Mouse (Mus musculus): ENCODE results near the gene Ank3. TPM values are rescaled to one million over a fixed set of nuclear protein-coding genes. Genes with fewer than 3 reads are reported as not detected.

Ank3 gene
- polyA plus RNA-seq, 1 experiment from 2014 or later = 69.3 TPM

DNA sequence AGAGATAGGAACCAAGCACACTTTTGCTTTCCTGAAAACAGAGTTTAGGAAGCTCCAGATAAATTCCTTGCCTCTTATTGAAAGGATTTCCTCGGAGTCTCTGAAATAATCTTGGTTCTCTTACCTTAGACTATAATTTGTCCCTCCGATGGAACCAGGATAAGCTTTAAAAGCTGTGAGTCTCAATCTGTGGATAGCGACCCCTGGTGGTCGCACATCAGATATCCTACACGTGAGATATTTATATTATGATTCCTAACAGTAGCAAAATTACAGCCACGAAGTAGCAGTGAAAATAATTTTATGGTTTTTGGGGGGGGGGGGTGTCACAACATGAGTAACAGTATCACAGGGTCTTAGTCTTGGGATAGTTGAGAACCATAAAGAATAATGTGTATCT is 491.2 kb downstream of the Ank3 start:
- peaks cover 12% of the 10 kb centered on the region; the same call in 1 of the 2 replicates for H3K36me3 ChIP-seq (ENCODE audit: control insufficient read depth, insufficient read depth, low read length)
- ATAC-seq = no peak

DNA sequence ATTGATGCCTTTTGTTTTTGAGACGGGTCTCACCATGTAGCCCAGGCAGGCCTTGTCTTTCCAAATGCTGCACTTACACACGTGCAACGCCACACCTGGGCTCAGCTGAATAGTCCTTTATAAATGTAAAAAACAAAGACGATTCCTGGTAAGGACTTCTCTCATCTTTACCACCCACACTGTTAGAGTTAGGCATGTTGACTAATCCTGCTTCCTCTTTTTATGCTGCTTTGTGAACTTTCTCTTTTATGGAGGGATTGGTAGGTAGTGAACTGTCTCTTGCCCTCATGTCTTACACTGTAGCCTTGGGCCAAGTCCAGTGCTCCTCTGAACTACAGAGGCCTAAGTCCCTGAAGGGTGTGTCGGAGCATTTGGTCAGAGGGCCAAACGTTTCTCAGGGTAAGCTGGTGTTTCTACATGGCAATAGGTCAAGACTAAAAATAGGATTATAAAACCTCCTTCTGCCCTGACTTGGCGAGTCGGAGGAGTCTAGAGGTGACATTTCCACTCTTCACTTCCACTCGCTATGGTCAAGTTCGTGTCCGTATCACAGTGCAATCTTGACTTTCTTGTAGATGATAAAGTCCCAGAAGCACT is 491.9 kb downstream of the Ank3 start:
- no peaks in the 10 kb centered on the region for H3K9me3 ChIP-seq (ENCODE audit: control insufficient read depth, low read length)
- H3K27me3 ChIP-seq (replicated peaks; ENCODE audit: control insufficient read depth, insufficient read depth, low read length) = no peaks in the 10 kb centered on the region
- 0 out of 2 replicates have a peak, but pooled peaks cover 8% of the 10 kb centered on the region for H3K36me3 ChIP-seq (ENCODE audit: control insufficient read depth, insufficient read depth, low read length)
- H3K4me1 ChIP-seq (ENCODE audit: control insufficient read depth, insufficient read depth, low read depth, low read length) = no peaks in the 10 kb centered on the region
- no peak overlapping the region for H3K27ac ChIP-seq (ENCODE audit: low read depth, low read length)
- WGBS = 86% methylated on average over 11 of the region's 11 CpGs
- no peak overlapping the region for H3K4me3 ChIP-seq (ENCODE audit: low read length)
- no peak for ATAC-seq
- no peak overlapping the region for H3K4me2 ChIP-seq (ENCODE audit: low read length)
- H3K9ac ChIP-seq (ENCODE audit: low read depth, low read length) = no peak overlapping the region

More for the DNA sequence above, 491.2 kb downstream of the Ank3 start:
- WGBS = 17% methylated on average over 6 of the region's 6 CpGs
- Histone ChIP-seq H3K4me1 (ENCODE audit: control insufficient read depth, insufficient read depth, low read depth, low read length) (no peaks in the 10 kb centered on the region), H3K9ac (ENCODE audit: low read depth, low read length) (no peak overlapping the region), H3K27me3 (replicated peaks; ENCODE audit: control insufficient read depth, insufficient read depth, low read length) (no peaks in the 10 kb centered on the region), H3K4me3 (ENCODE audit: low read length) (no peak overlapping the region), H3K4me2 (ENCODE audit: low read length) (no peak overlapping the region), H3K27ac (ENCODE audit: low read depth, low read length) (no peak overlapping the region), H3K9me3 (ENCODE audit: control insufficient read depth, low read length) (no peaks in the 10 kb centered on the region)

DNA sequence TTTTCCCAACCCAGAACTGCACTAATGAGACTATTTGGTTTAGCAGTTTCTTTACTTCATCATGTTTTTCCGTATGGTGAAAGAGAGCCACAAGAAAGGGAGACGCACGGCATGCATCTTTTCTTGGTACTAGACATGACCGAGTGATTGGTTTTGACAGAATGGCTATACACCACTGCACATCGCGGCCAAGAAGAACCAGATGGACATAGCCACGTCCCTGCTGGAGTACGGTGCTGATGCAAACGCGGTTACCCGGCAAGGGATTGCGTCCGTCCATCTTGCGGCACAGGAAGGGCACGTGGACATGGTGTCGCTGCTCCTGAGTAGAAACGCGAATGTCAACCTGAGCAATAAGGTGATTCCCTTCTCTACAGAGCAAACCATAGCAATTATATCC is 493.6 kb downstream of the Ank3 start:
- Histone ChIP-seq H3K4me3 (ENCODE audit: low read length) (no peak overlapping the region), H3K9me3 (ENCODE audit: control insufficient read depth, low read length) (no peaks in the 10 kb centered on the region), H3K27ac (ENCODE audit: low read depth, low read length) (no peak overlapping the region), H3K4me1 (ENCODE audit: control insufficient read depth, insufficient read depth, low read depth, low read length) (no peaks in the 10 kb centered on the region), H3K36me3 (ENCODE audit: control insufficient read depth, insufficient read depth, low read length) (0 out of 2 replicates have a peak, but pooled peaks cover 5% of the 10 kb centered on the region), H3K9ac (ENCODE audit: low read depth, low read length) (no peak overlapping the region), H3K27me3 (replicated peaks; ENCODE audit: control insufficient read depth, insufficient read depth, low read length) (no peaks in the 10 kb centered on the region), H3K4me2 (ENCODE audit: low read length) (no peak overlapping the region)
- ATAC-seq = no peak
- WGBS = 89% methylated on average over 18 of the region's 18 CpGs

DNA sequence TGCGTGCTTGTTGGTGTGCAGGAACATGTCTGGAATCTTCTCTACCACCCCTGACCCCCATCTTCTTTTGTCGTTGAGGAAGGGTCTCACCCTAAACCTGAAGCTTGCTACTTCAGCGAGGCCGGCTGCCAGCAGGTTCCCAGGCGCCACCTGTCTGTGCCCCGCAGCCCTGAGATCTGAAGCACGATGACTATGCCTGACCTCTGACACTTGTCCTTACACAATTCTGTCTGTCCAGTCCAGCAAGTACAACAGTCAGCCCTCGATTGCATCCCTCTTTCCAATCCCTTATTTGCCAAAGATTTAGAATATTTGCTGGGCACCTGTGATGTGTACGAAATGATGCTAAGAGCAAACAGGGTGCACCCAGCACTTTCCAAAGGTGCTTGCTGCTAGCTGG is 497.0 kb downstream of the Ank3 start:
- H3K9me3 ChIP-seq (ENCODE audit: control insufficient read depth, low read length) = no peaks in the 10 kb centered on the region
- H3K9ac ChIP-seq (ENCODE audit: low read depth, low read length) = no peak overlapping the region
- no peak overlapping the region for H3K4me3 ChIP-seq (ENCODE audit: low read length)
- WGBS = 73% methylated on average over 8 of the region's 9 CpGs
- H3K27me3 ChIP-seq (replicated peaks; ENCODE audit: control insufficient read depth, insufficient read depth, low read length) = no peaks in the 10 kb centered on the region
- peaks cover 21% of the 10 kb centered on the region for H3K36me3 ChIP-seq (ENCODE audit: control insufficient read depth, insufficient read depth, low read length)
- H3K4me1 ChIP-seq (ENCODE audit: control insufficient read depth, insufficient read depth, low read depth, low read length) = no peaks in the 10 kb centered on the region
- no peak overlapping the region for H3K4me2 ChIP-seq (ENCODE audit: low read length)
- ATAC-seq = no peak
- H3K27ac ChIP-seq (ENCODE audit: low read depth, low read length) = no peak overlapping the region

GRCm38 (mm10) chr10:69897927-69898326 is 499.4 kb downstream of the Ank3 start:
- 54% methylated on average over 5 of the region's 5 CpGs for WGBS
- Histone ChIP-seq H3K36me3 (ENCODE audit: control insufficient read depth, insufficient read depth, low read length) (peaks cover 21% of the 10 kb centered on the region), H3K4me2 (ENCODE audit: low read length) (no peak overlapping the region)

DNA sequence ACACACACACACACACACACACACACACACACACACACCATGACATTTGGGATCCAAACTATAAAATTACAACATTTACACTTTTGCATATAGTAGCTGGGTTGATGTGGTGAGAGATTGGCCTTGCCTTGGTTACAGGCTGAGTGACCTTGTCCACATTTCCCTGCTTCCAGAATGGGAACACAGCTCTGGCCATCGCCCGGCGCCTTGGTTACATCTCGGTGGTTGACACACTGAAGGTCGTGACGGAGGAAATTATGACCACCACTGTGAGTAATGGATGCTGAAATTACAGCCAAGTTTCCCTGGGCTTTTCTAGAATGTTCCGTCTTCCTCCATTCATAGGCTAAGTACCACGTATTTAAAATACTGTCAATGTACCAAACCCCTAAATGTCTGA is 500.2 kb downstream of the Ank3 start:
- Histone ChIP-seq H3K36me3 (ENCODE audit: control insufficient read depth, insufficient read depth, low read length) (peaks cover 17% of the 10 kb centered on the region), H3K4me1 (ENCODE audit: control insufficient read depth, insufficient read depth, low read depth, low read length) (no peaks in the 10 kb centered on the region), H3K9me3 (ENCODE audit: control insufficient read depth, low read length) (no peaks in the 10 kb centered on the region), H3K27ac (ENCODE audit: low read depth, low read length) (no peak overlapping the region), H3K4me2 (ENCODE audit: low read length) (no peak overlapping the region), H3K9ac (ENCODE audit: low read depth, low read length) (no peak overlapping the region), H3K4me3 (ENCODE audit: low read length) (no peak overlapping the region), H3K27me3 (replicated peaks; ENCODE audit: control insufficient read depth, insufficient read depth, low read length) (no peaks in the 10 kb centered on the region)
- WGBS = 91% methylated on average over 8 of the region's 8 CpGs
- no peak for ATAC-seq

More at GRCm38 (mm10) chr10:69897927-69898326, 499.4 kb downstream of the Ank3 start:
- Histone ChIP-seq H3K4me1 (ENCODE audit: control insufficient read depth, insufficient read depth, low read depth, low read length) (no peaks in the 10 kb centered on the region), H3K4me3 (ENCODE audit: low read length) (no peak overlapping the region), H3K9ac (ENCODE audit: low read depth, low read length) (no peak overlapping the region), H3K27me3 (replicated peaks; ENCODE audit: control insufficient read depth, insufficient read depth, low read length) (no peaks in the 10 kb centered on the region), H3K27ac (ENCODE audit: low read depth, low read length) (no peak overlapping the region), H3K9me3 (ENCODE audit: control insufficient read depth, low read length) (no peaks in the 10 kb centered on the region)
- ATAC-seq = no peak

GRCm38 (mm10) chr10:69899788-69900187 is 501.2 kb downstream of the Ank3 start:
- 87% methylated on average over 3 of the region's 3 CpGs for WGBS
- H3K9ac ChIP-seq (ENCODE audit: low read depth, low read length) = no peak overlapping the region
- ATAC-seq = no peak
- H3K27ac ChIP-seq (ENCODE audit: low read depth, low read length) = no peak overlapping the region
- H3K9me3 ChIP-seq (ENCODE audit: control insufficient read depth, low read length) = no peaks in the 10 kb centered on the region
- H3K4me2 ChIP-seq (ENCODE audit: low read length) = no peak overlapping the region
- H3K27me3 ChIP-seq (replicated peaks; ENCODE audit: control insufficient read depth, insufficient read depth, low read length) = no peaks in the 10 kb centered on the region
- peaks cover 17% of the 10 kb centered on the region for H3K36me3 ChIP-seq (ENCODE audit: control insufficient read depth, insufficient read depth, low read length)
- H3K4me1 ChIP-seq (ENCODE audit: control insufficient read depth, insufficient read depth, low read depth, low read length) = no peaks in the 10 kb centered on the region
- no peak overlapping the region for H3K4me3 ChIP-seq (ENCODE audit: low read length)

DNA sequence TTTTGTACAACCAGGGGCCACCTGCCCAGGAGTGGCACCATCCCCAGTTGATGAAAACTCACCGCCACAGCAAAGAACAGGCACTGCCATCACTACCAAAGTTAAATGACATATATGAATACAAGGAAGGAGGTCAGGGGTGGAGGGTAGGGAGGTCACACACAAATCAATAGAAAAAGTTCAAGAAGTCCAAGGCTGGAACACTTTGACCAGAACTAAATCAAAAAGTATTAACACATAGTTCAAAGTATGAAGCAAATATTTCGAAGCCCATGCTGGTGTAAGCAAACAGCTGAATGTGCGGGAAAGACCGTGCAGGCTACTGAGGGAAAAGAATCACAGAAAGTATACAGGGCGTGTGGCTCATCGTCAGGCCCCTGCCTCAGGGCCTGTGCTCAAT is 503.5 kb downstream of the Ank3 start:
- no peak overlapping the region for H3K9ac ChIP-seq (ENCODE audit: low read depth, low read length)
- H3K27me3 ChIP-seq (replicated peaks; ENCODE audit: control insufficient read depth, insufficient read depth, low read length) = no peaks in the 10 kb centered on the region
- ATAC-seq = no peak
- no peak overlapping the region for H3K27ac ChIP-seq (ENCODE audit: low read depth, low read length)
- no peak overlapping the region for H3K4me2 ChIP-seq (ENCODE audit: low read length)
- no peak overlapping the region for H3K4me3 ChIP-seq (ENCODE audit: low read length)
- H3K9me3 ChIP-seq (ENCODE audit: control insufficient read depth, low read length) = no peaks in the 10 kb centered on the region
- H3K4me1 ChIP-seq (ENCODE audit: control insufficient read depth, insufficient read depth, low read depth, low read length) = no peaks in the 10 kb centered on the region
- WGBS = 87% methylated on average over 6 of the region's 6 CpGs
- peaks cover 15% of the 10 kb centered on the region for H3K36me3 ChIP-seq (ENCODE audit: control insufficient read depth, insufficient read depth, low read length)

DNA sequence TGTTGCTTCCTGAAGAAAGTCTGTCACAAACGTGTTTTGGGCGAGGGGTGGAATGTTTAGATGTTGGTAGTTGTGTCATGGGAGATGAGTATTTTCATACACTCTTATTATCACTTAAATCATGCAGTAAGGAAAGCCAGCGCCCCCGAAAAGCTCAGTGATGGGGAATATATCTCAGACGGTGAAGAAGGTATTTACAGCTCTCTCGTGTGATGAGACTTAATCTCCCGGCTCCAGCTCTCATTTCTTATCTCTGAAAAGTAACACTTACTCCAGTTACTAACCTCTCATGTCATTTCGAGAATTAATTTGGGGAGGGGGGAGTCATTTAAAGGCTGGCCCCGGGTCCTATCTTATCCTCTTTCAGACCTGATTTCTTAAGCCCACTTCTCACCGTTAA is 505.7 kb downstream of the Ank3 start:
- H3K27ac ChIP-seq (ENCODE audit: low read depth, low read length) = no peak overlapping the region
- peaks cover 5% of the 10 kb centered on the region for H3K36me3 ChIP-seq (ENCODE audit: control insufficient read depth, insufficient read depth, low read length)
- no peak overlapping the region for H3K4me2 ChIP-seq (ENCODE audit: low read length)
- no peaks in the 10 kb centered on the region for H3K4me1 ChIP-seq (ENCODE audit: control insufficient read depth, insufficient read depth, low read depth, low read length)
- no peak for ATAC-seq
- H3K9ac ChIP-seq (ENCODE audit: low read depth, low read length) = no peak overlapping the region
- 64% methylated on average over 10 of the region's 10 CpGs for WGBS
- H3K4me3 ChIP-seq (ENCODE audit: low read length) = no peak overlapping the region
- no peaks in the 10 kb centered on the region for H3K27me3 ChIP-seq (replicated peaks; ENCODE audit: control insufficient read depth, insufficient read depth, low read length)
- no peaks in the 10 kb centered on the region for H3K9me3 ChIP-seq (ENCODE audit: control insufficient read depth, low read length)

Data from hindbrain, embryonic 16.5 days (tissue).